Mouse (Mus musculus) heart, embryonic 15.5 days (tissue): Measurements from ENCODE around the gene Gm9922. TPM values are rescaled to one million over a fixed set of nuclear protein-coding genes. Genes with fewer than 3 reads are reported as not detected.

Source experiments
- ATAC-seq: fragments of 200-750 bp; cut with Nextera tagmentation; replicated peaks from 2 replicates; pipeline ENCODE4 v1.8.0; 2017; ENCODE audit warnings: low read depth, moderate TSS enrichment; ENCODE audit not compliant: insufficient number of reproducible peaks, insufficient read depth, low FRiP score
- H3K27ac ChIP-seq: fragments of 300-500 bp; sonication (generic); 2 replicates; pipeline ENCODE4 v1.5.1; 2015; ENCODE audit warnings: mild to moderate bottlenecking, inconsistent platforms
- H3K27me3 ChIP-seq: fragments of 300-500 bp; sonication (generic); 2 replicates; pipeline ENCODE4 v1.6.1; 2015; ENCODE audit warnings: inconsistent platforms
- H3K36me3 ChIP-seq: fragments of 300-500 bp; sonication (generic); 2 replicates; pipeline ENCODE4 v1.6.1; 2015; ENCODE audit warnings: mild to moderate bottlenecking, inconsistent platforms
- H3K4me1 ChIP-seq: fragments of 300-500 bp; sonication (generic); replicated peaks from 2 replicates; pipeline ENCODE4 v1.6.1; 2015; ENCODE audit warnings: inconsistent platforms
- H3K4me2 ChIP-seq: fragments of 300-500 bp; sonication (generic); 2 replicates; pipeline ENCODE4 v1.6.1; 2015; ENCODE audit warnings: inconsistent platforms, mild to moderate bottlenecking, moderate library complexity
- H3K4me3 ChIP-seq: fragments of 300-500 bp; sonication (generic); 2 replicates; pipeline ENCODE4 v1.5.1; 2015; ENCODE audit warnings: mild to moderate bottlenecking, inconsistent platforms
- H3K9ac ChIP-seq: fragments of 300-500 bp; sonication (generic); 2 replicates; pipeline ENCODE4 v1.6.1; 2015; ENCODE audit warnings: mild to moderate bottlenecking, inconsistent platforms
- H3K9me3 ChIP-seq: fragments of 300-500 bp; sonication (generic); replicated peaks from 2 replicates; pipeline ENCODE4 v1.6.1; 2016; ENCODE audit warnings: inconsistent platforms
- WGBS: fragments of 180-500 bp; shearing (Covaris S2); methylation state at CpG from one replicate; pipeline ENCODE4 v1.1.7; 2015; ENCODE audit warnings: mixed read lengths; 5-methylcytosine and 5-hydroxymethylcytosine counted together
- polyA plus RNA-seq: library from polyadenylated mRNA; unstranded; fragments of >200 nt; fragmentation: Nextera tagmentation; extraction: Ambion mirVana; gene quantifications from 2 replicates; pipeline ENCODE4 v1.2.1, GENCODE M21; 2015

Gene Gm9922
- polyA plus RNA-seq, result 3.0 and 4.3 TPM in 2 replicates

GRCm38 (mm10) chr14:101729237-101729971 is at the start of gene Gm9922, which contains the start of gene Lmo7:
Gene Gm9922 (minus strand): TSS chr14:101729814.
Gene Lmo7 (plus strand): TSS chr14:101729957.
- Histone ChIP-seq H3K4me3 (peak within 1 kb of the TSS; percentile 87), H3K36me3 (no peaks in the 10 kb centered on the region), H3K9ac (peak within 1 kb of the TSS; percentile 79), H3K4me2 (peak within 1 kb of the TSS; percentile 97), H3K27me3 (0 out of 2 replicates have a peak, but pooled peaks cover 2% of the 10 kb centered on the region), H3K27ac (peak within 1 kb of the TSS; percentile 57), H3K9me3 (no peaks in the 10 kb centered on the region), H3K4me1 (peaks cover 20% of the 10 kb centered on the region)
- ATAC-seq, result peak; percentile 91
- WGBS, result under 1% methylated on average over 51 of the region's 51 CpGs

DNA sequence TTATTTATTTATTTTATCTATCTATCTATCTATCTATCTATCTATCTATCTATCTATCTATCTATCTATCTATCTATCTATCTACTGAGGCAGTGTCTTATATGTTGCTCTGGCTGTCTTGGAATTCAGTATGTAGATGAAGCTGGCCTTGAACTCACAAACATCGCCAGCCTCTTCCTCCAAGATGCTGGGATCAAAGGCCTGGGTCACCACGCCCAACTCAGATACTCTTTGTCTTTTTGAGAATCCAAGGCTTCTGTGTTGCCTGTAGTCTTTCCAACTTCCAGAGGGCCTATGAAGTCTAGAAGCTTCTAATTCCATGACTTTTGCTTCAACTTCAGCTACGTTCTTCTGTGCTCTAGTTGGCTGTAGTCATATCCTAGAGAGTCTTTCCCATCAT is 48.8 kb upstream of the Gm9922 start:
- WGBS, result 95% methylated on average over 3 of the region's 3 CpGs
- no peak overlapping the region for H3K4me3 ChIP-seq
- H3K9me3 ChIP-seq, result no peaks in the 10 kb centered on the region
- H3K9ac ChIP-seq, result no peak overlapping the region
- no peak overlapping the region for H3K4me2 ChIP-seq
- no peaks in the 10 kb centered on the region for H3K4me1 ChIP-seq
- no peaks in the 10 kb centered on the region for H3K27me3 ChIP-seq
- no peak overlapping the region for H3K27ac ChIP-seq
- no peaks in the 10 kb centered on the region for H3K36me3 ChIP-seq
- no peak for ATAC-seq

DNA sequence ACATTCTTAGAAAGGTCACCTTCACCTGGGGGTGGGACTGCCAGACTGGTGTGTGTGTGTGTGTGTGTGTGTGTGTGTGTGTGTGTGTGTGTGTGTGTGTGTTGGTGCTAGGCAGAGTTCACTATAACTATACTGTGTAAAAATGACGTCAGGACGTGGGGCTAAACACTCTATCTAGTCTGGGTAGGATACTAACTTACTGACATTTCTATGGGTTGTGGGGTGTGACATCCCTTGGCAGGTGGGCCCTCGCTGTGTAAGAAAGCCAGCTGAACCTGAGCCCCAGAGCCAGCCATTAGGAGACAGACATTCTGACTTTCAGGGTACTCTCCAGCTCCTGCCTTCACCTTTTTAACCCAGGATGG is 47.5 kb upstream of the Gm9922 start:
- Histone ChIP-seq H3K27ac (no peak overlapping the region), H3K9me3 (no peaks in the 10 kb centered on the region), H3K4me1 (no peaks in the 10 kb centered on the region), H3K4me3 (no peak overlapping the region), H3K36me3 (no peaks in the 10 kb centered on the region), H3K9ac (no peak overlapping the region), H3K4me2 (no peak overlapping the region), H3K27me3 (no peaks in the 10 kb centered on the region)
- WGBS, result 57% methylated on average over 3 of the region's 3 CpGs
- ATAC-seq, result no peak

GRCm38 (mm10) chr14:101776296-101777128 is 46.9 kb upstream of the Gm9922 start:
- Histone ChIP-seq H3K9me3 (no peaks in the 10 kb centered on the region), H3K36me3 (no peaks in the 10 kb centered on the region), H3K4me1 (no peaks in the 10 kb centered on the region), H3K4me3 (no peak overlapping the region), H3K27ac (no peak overlapping the region), H3K4me2 (no peak overlapping the region), H3K27me3 (no peaks in the 10 kb centered on the region), H3K9ac (no peak overlapping the region)
- ATAC-seq, result no peak
- WGBS, result 30% methylated on average over 4 of the region's 4 CpGs

DNA sequence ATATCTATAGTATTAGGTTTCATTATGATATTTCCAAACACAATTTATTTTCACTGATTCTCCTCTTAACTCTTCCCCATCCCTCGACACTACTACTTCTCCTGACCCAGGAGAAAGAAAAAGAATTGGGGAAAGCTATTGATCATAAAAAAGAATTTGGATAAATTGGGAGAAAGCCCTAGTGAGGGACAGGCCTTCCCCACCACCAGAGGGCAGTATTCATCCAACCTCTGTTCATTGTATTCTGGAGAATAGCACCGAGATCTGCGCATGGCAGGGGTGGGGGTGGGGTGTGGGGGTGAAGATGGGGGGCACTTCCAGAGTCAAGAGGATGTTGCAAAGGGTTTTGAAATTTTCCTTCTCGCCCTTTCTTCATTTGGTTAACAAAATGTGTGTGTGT is 45.0 kb upstream of the Gm9922 start:
- H3K9me3 ChIP-seq, result no peaks in the 10 kb centered on the region
- H3K4me1 ChIP-seq, result no peaks in the 10 kb centered on the region
- no peaks in the 10 kb centered on the region for H3K27me3 ChIP-seq
- H3K27ac ChIP-seq, result no peak overlapping the region
- H3K9ac ChIP-seq, result no peak overlapping the region
- 39% methylated on average over 4 of the region's 4 CpGs for WGBS
- no peak overlapping the region for H3K4me3 ChIP-seq
- H3K4me2 ChIP-seq, result no peak overlapping the region
- H3K36me3 ChIP-seq, result no peaks in the 10 kb centered on the region
- ATAC-seq, result no peak; the same call in 1 of the 2 replicates

- Histone ChIP-seq H3K9me3 (no peaks in the 10 kb centered on the region), H3K27me3 (no peaks in the 10 kb centered on the region), H3K27ac (no peak overlapping the region), H3K9ac (no peak overlapping the region), H3K4me1 (no peaks in the 10 kb centered on the region), H3K36me3 (no peaks in the 10 kb centered on the region), H3K4me3 (no peak overlapping the region), H3K4me2 (no peak overlapping the region)
- WGBS, result 91% methylated on average over 6 of the region's 6 CpGs
- ATAC-seq, result no peak
These were observed 42.1 kb upstream of the Gm9922 start for GRCm38 (mm10) chr14:101771756-101772155.

DNA sequence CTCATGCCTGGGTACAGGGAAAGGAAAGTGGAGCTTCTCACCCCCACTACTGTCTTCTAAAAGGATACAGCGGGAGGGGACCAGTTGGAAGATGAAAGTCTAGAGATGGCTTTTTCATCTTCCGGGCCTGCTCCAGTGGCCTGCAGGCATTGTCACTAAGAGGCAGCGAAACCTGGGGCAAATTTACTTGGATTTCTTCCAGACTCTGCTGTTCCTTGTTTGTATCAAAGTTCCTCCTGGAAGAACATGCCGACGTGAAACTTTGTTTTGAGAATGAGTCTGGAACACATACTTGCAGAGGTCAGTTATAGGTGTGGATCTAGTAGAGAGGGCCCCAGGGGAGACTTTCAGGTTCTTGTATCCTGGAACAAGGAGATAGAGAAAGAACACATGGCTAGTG is 41.7 kb upstream of the Gm9922 start:
- no peaks in the 10 kb centered on the region for H3K9me3 ChIP-seq
- H3K4me2 ChIP-seq, result no peak overlapping the region
- H3K27me3 ChIP-seq, result no peaks in the 10 kb centered on the region
- no peaks in the 10 kb centered on the region for H3K4me1 ChIP-seq
- H3K27ac ChIP-seq, result no peak overlapping the region
- no peaks in the 10 kb centered on the region for H3K36me3 ChIP-seq
- H3K9ac ChIP-seq, result no peak overlapping the region
- H3K4me3 ChIP-seq, result no peak overlapping the region
- no peak for ATAC-seq
- 73% methylated on average over 5 of the region's 5 CpGs for WGBS

GRCm38 (mm10) chr14:101763762-101764295 is 34.2 kb upstream of the Gm9922 start:
- WGBS, result 45% methylated on average over 3 of the region's 3 CpGs
- Histone ChIP-seq H3K4me2 (no peak overlapping the region), H3K27ac (no peak overlapping the region), H3K36me3 (no peaks in the 10 kb centered on the region), H3K9ac (no peak overlapping the region), H3K27me3 (no peaks in the 10 kb centered on the region), H3K9me3 (no peaks in the 10 kb centered on the region), H3K4me1 (no peaks in the 10 kb centered on the region), H3K4me3 (no peak overlapping the region)
- ATAC-seq, result no peak

DNA sequence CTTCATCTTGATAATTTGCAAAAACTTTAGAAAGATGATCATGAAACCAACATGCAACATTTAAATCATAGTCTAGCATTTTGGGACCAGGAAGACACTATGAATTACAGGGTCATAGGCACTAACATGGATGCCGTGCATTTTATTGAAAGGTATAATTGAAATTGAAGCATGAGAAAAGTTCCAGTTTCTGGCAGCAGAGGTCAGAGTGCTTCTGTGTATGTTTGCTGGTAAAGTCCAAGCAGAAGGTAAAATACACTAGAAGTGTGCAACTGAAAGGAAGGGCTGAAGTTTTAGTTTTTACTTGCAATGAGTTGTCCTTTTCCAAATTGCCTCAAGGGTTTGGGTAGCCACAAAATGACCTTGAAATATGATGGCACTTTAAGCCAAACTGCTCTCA is 32.7 kb upstream of the Gm9922 start:
- Histone ChIP-seq H3K4me3 (no peak overlapping the region), H3K27me3 (no peaks in the 10 kb centered on the region), H3K36me3 (no peaks in the 10 kb centered on the region), H3K9me3 (no peaks in the 10 kb centered on the region), H3K4me2 (no peak overlapping the region), H3K4me1 (no peaks in the 10 kb centered on the region), H3K9ac (no peak overlapping the region), H3K27ac (no peak overlapping the region)
- no peak for ATAC-seq
- WGBS, result 49% methylated on average over 1 of the region's 1 CpGs

- H3K9me3 ChIP-seq, result no peaks in the 10 kb centered on the region
- H3K27me3 ChIP-seq, result no peaks in the 10 kb centered on the region
- H3K27ac ChIP-seq, result no peak overlapping the region
- no peaks in the 10 kb centered on the region for H3K4me1 ChIP-seq
- H3K36me3 ChIP-seq, result no peaks in the 10 kb centered on the region
- ATAC-seq, result no peak
- WGBS, result 43% methylated on average over 4 of the region's 4 CpGs
- no peak overlapping the region for H3K4me2 ChIP-seq
- H3K4me3 ChIP-seq, result no peak overlapping the region
- no peak overlapping the region for H3K9ac ChIP-seq
These were observed 25.8 kb upstream of the Gm9922 start for GRCm38 (mm10) chr14:101755425-101755824.

GRCm38 (mm10) chr14:101750910-101751309 is 21.3 kb upstream of the Gm9922 start:
- 82% methylated on average over 4 of the region's 4 CpGs for WGBS
- Histone ChIP-seq H3K36me3 (no peaks in the 10 kb centered on the region), H3K4me2 (no peak overlapping the region), H3K27me3 (no peaks in the 10 kb centered on the region), H3K4me3 (no peak overlapping the region), H3K9me3 (no peaks in the 10 kb centered on the region), H3K27ac (no peak overlapping the region), H3K9ac (no peak overlapping the region), H3K4me1 (no peaks in the 10 kb centered on the region)
- no peak for ATAC-seq
